Mouse (Mus musculus) liver, postnatal 0 days (tissue): Measurements from ENCODE around the gene Olfr1000.

Experiments
- CTCF ChIP-seq: sonication (generic); IDR thresholded peaks from 2 replicates; pipeline ENCODE4 v1.5.1; 2016; ENCODE audit warnings: antibody characterized with exemption, low read depth
- EP300 ChIP-seq: IDR thresholded peaks from 2 replicates; pipeline ENCODE4 v1.6.1; 2016; ENCODE audit warnings: antibody characterized with exemption, low read depth, mild to moderate bottlenecking

- TF ChIP-seq CTCF (no peak), EP300 (no peak)
Measured at GRCm38 (mm10) chr2:85578915-85579314, 32.8 kb downstream of the Olfr1000 start, which contains the start of gene Olfr996.
